ENCODE assay signal across 9 mouse cellular contexts in the genomic region with DNA sequence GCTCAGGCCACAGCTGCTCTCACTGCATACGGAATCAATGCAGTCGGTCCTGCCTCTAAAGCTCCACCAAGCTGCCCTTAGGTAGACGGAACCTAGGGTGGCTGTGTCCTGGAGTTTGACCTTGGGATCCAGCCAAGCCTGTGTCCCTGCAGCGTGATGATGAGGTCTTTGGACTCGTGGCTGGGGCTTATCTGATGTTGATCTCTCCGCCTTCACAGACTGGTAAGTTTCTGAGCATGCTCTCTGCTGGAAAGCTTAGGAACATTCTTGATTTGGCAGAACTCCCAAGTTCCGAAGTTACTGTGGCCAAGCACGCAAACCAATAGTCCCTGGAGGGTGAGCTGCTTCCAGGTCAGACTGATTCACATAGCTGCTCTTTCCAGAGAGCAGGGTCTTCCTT. TPM values are rescaled to one million over a fixed set of nuclear protein-coding genes. Genes with fewer than 3 reads are reported as not detected.
DNase-seq lines count a peak whose midpoint lies in the region; ATAC-seq and TF ChIP-seq lines count a peak whose summit lies in the region.
"Had no signal": no experiment of that assay in that cellular context is flagged by ENCODE, and none has a peak within 500 bp of the region (broad histone marks: within the 10 kb centered on the region; RNA-seq: fewer than 3 reads in every experiment).

No protein-coding gene starts in this region.

- no peak overlapping the region for H3K4me3 ChIP-seq in left cerebral cortex, adult 2 months
- H3K4me3 ChIP-seq in midbrain, embryonic 15.5 days, result no peak overlapping the region
- H3K4me3 ChIP-seq: embryonic facial prominence, embryonic 13.5 days had no signal

- no peaks in the 10 kb centered on the region for H3K9me3 ChIP-seq in midbrain, embryonic 15.5 days
- H3K9me3 ChIP-seq: embryonic facial prominence, embryonic 13.5 days had no signal

- peak overlapping the region; percentile 42; the same call in 1 of the 2 replicates for H3K27ac ChIP-seq in left cerebral cortex, adult 2 months
- no peak overlapping the region for H3K27ac ChIP-seq in midbrain, embryonic 15.5 days
- H3K27ac ChIP-seq: embryonic facial prominence, embryonic 13.5 days had no signal

- H3K4me2 ChIP-seq in midbrain, embryonic 15.5 days, result no peak overlapping the region
- H3K4me2 ChIP-seq: embryonic facial prominence, embryonic 13.5 days had no signal

- no peak for TF ChIP-seq CTCF in left cerebral cortex, adult 2 months (IDR thresholded peaks at IDR 0.05)

- no peak for ATAC-seq in midbrain, embryonic 15.5 days (replicated peaks)

- WGBS in midbrain, embryonic 15.5 days, result 82% methylated on average over 8 of the region's 8 CpGs

- intact Hi-C loops in left cerebral cortex, adult 2 months (cut with DNase I), result no loop called here
- intact Hi-C loops in left cerebral cortex, postnatal 4 days (cut with DNase I), result no loop called here

- H3K36me3 ChIP-seq in midbrain, embryonic 15.5 days (replicated peaks), result peaks cover 22% of the 10 kb centered on the region

- no peak for DNase-seq in left cerebral cortex, adult 2 months (ENCODE audit: extremely low spot score in 1 of 2, low spot score in 2 of 2)
- no peak for DNase-seq in left cerebral cortex, postnatal 4 days
- peak; percentile 95 for DNase-seq in heart, adult 8-10 months (ENCODE audit: low spot score)
- DNase-seq in kidney, postnatal 25 days, result peak; percentile 93 to 97
- DNase-seq in skeletal muscle tissue, adult 2 months (ENCODE audit: low read depth, low spot score), result peak; percentile 94
- DNase-seq in thymus, adult 18-20 months, result no peak
- no peak for DNase-seq in spleen, postnatal 36 days (ENCODE audit: low spot score in 2 of 2)

- no peak overlapping the region for H3K9ac ChIP-seq in midbrain, embryonic 15.5 days
- H3K9ac ChIP-seq: embryonic facial prominence, embryonic 13.5 days had no signal

- no peaks in the 10 kb centered on the region for H3K27me3 ChIP-seq in midbrain, embryonic 15.5 days (replicated peaks)
- H3K27me3 ChIP-seq: embryonic facial prominence, embryonic 13.5 days had no signal

- no peaks in the 10 kb centered on the region for H3K4me1 ChIP-seq in midbrain, embryonic 15.5 days
- H3K4me1 ChIP-seq: embryonic facial prominence, embryonic 13.5 days had no signal

RNA-seq across cellular contexts. Expression of gene Per2, which starts 13.1 kb away (rescaled TPM):
- total RNA-seq in left cerebral cortex, adult 2 months (2021), result 10 to 100 TPM; 24.8 to 54.6 TPM
- 10 to 100 TPM in 1 of 2 experiments, 1 to 10 TPM in 1; 8.4 to 10.7 TPM for total RNA-seq in left cerebral cortex, postnatal 4 days (2021)
- total RNA-seq in heart, adult 8-10 months (2022), result 10 to 100 TPM in 3 of 4 experiments, 1 to 10 TPM in 1; 8.3 to 15.0 (median 13.5) TPM
- polyA plus RNA-seq in midbrain, embryonic 15.5 days (2015; fragmentation: Nextera tagmentation; extraction: Ambion mirVana), result 5.1 and 5.3 TPM in 2 replicates

RNA-seq across cellular contexts. Expression of gene Hes6, which starts 32.2 kb away (rescaled TPM):
- 10 to 100 TPM; 13.4 to 14.6 TPM for total RNA-seq in left cerebral cortex, adult 2 months (2021)
- total RNA-seq in left cerebral cortex, postnatal 4 days (2021), result 10 to 100 TPM; 61.6 to 65.6 TPM
- total RNA-seq in heart, adult 8-10 months (2022), result 10 to 100 TPM; 18.6 to 20.4 (median 20.0) TPM
- polyA plus RNA-seq in midbrain, embryonic 15.5 days (2015; fragmentation: Nextera tagmentation; extraction: Ambion mirVana), result 192 and 212 TPM in 2 replicates

RNA-seq across cellular contexts. Expression of gene Ilkap, which starts 47.4 kb away (rescaled TPM):
- total RNA-seq in left cerebral cortex, adult 2 months (2021), result 10 to 100 TPM; 59.8 to 64.8 TPM
- total RNA-seq in left cerebral cortex, postnatal 4 days (2021), result 10 to 100 TPM; 84.7 to 89.3 TPM
- total RNA-seq in heart, adult 8-10 months (2022), result 10 to 100 TPM; 41.5 to 53.3 (median 44.4) TPM
- 150 and 152 TPM in 2 replicates for polyA plus RNA-seq in midbrain, embryonic 15.5 days (2015; fragmentation: Nextera tagmentation; extraction: Ambion mirVana)

RNA-seq across cellular contexts. Expression of gene Traf3ip1, which starts 48.4 kb away (rescaled TPM):
- 10 to 100 TPM; 15.8 to 16.5 TPM for total RNA-seq in left cerebral cortex, adult 2 months (2021)
- 10 to 100 TPM; 15.4 to 16.1 TPM for total RNA-seq in left cerebral cortex, postnatal 4 days (2021)
- total RNA-seq in heart, adult 8-10 months (2022), result 1 to 10 TPM; 4.2 to 5.4 (median 4.9) TPM
- polyA plus RNA-seq in midbrain, embryonic 15.5 days (2015; fragmentation: Nextera tagmentation; extraction: Ambion mirVana), result 11.4 and 12.1 TPM in 2 replicates

Comparison
In these comparisons a context has a peak if more than half of its experiments do, and no peak if none do; other contexts are left out.
1. DNase-seq: peak in heart, adult 8-10 months (single experiment), kidney, postnatal 25 days (2 of 2) and skeletal muscle tissue, adult 2 months (single experiment); none in left cerebral cortex, adult 2 months (0 of 2), left cerebral cortex, postnatal 4 days (single experiment), thymus, adult 18-20 months (0 of 2) and spleen, postnatal 36 days (0 of 2).